Mouse (Mus musculus) bone marrow, adult 2 months (tissue): ENCODE measurements around the gene Nsun7. TPM values are rescaled to one million over a fixed set of nuclear protein-coding genes. Genes with fewer than 3 reads are reported as not detected.

Experiments
- H3K27ac ChIP-seq: fragments of 200-500 bp; 2 replicates; pipeline ENCODE4 v1.5.1; 2012; ENCODE audit warnings: low read depth, mild to moderate bottlenecking, control low read depth, inconsistent platforms, low read length; ENCODE audit not compliant: control insufficient read depth, poor library complexity, insufficient read depth
- H3K4me1 ChIP-seq: fragments of 200-500 bp; 2 replicates; pipeline ENCODE4 v1.6.1; 2011; ENCODE audit warnings: low read length; ENCODE audit not compliant: control insufficient read depth, insufficient read depth
- H3K4me3 ChIP-seq: fragments of 200-500 bp; replicated peaks from 2 replicates; pipeline ENCODE3; 2011; ENCODE audit warnings: mild to moderate bottlenecking, low read depth, low read length, control low read depth; ENCODE audit not compliant: control insufficient read depth
- CTCF ChIP-seq: fragments of 200-500 bp; IDR thresholded peaks from 2 replicates; pipeline ENCODE4 v1.5.1; 2011; ENCODE audit warnings: low read length, control low read depth; ENCODE audit not compliant: control insufficient read depth, insufficient read depth
- POLR2A ChIP-seq: fragments of 200-500 bp; IDR thresholded peaks from 2 replicates; pipeline ENCODE4 v1.6.1; 2011; ENCODE audit warnings: low read depth, mild to moderate bottlenecking, control low read depth, low read length, borderline replicate concordance; ENCODE audit not compliant: control insufficient read depth
- WGBS: fragments of 180-500 bp; shearing (Covaris S2); methylation state at CpG from one replicate; pipeline ENCODE4 v1.1.7; 2018; 5-methylcytosine and 5-hydroxymethylcytosine counted together
- polyA plus RNA-seq: library from polyadenylated mRNA; stranded (reverse); fragments of >200 nt; gene quantifications from 2 replicates; pipeline ENCODE4 v1.2.4, GENCODE M21; 2011; ENCODE audit warnings: low replicate concordance; ENCODE audit not compliant: missing spikeins, insufficient read depth, insufficient read length

The Nsun7 gene
- polyA plus RNA-seq, 1 experiment: 0.82 TPM

DNA sequence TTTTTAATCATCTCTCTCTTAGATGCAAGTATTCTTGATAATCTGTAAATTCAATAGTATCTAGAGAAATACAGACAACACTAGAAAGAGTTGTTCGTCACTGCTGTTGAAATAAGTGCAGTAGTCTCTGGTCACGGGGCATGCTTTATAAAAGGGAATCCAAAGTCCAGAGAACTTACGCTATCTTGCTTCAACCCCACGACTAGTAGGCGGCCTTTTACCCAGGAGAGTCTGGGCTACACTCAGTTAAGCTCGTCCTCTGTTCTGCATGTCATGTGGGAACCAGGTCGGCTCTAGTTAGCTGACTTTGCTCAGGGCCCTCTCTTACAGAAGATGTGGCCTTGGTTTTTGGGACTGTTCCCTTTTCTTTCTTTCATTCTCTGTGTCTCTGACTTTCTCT lies 69.1 kb downstream of the Nsun7 start:
- TF ChIP-seq CTCF: no peak
- TF ChIP-seq POLR2A: no peak
- H3K4me1 ChIP-seq: no peaks in the 10 kb centered on the region
- H3K4me3 ChIP-seq: no peak overlapping the region
- no peak overlapping the region for H3K27ac ChIP-seq
- 75% methylated on average over 7 of the region's 7 CpGs for WGBS

DNA sequence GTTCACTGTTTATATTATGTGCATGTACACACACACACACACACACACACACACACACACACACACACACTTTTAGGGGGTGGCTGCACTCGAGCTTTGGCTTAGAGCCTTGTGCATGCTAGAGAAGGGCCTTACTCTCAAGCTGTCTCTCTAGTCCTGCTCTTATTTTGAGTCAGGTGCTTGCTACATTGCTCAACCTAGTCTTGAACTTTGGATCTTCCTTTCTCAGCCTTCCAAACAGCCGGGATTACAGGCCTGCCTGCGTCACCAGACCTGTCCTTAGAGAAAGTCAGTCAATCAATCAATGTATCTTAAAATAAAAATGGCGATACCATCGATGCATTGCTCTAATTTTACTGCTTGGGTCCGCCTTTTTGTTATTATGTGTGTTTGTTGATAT lies 71.1 kb downstream of the Nsun7 start:
- no peak for TF ChIP-seq POLR2A
- TF ChIP-seq CTCF: no peak
- Histone ChIP-seq H3K4me1 (no peaks in the 10 kb centered on the region), H3K4me3 (no peak overlapping the region), H3K27ac (no peak overlapping the region)
- WGBS: 76% methylated on average over 6 of the region's 6 CpGs

DNA sequence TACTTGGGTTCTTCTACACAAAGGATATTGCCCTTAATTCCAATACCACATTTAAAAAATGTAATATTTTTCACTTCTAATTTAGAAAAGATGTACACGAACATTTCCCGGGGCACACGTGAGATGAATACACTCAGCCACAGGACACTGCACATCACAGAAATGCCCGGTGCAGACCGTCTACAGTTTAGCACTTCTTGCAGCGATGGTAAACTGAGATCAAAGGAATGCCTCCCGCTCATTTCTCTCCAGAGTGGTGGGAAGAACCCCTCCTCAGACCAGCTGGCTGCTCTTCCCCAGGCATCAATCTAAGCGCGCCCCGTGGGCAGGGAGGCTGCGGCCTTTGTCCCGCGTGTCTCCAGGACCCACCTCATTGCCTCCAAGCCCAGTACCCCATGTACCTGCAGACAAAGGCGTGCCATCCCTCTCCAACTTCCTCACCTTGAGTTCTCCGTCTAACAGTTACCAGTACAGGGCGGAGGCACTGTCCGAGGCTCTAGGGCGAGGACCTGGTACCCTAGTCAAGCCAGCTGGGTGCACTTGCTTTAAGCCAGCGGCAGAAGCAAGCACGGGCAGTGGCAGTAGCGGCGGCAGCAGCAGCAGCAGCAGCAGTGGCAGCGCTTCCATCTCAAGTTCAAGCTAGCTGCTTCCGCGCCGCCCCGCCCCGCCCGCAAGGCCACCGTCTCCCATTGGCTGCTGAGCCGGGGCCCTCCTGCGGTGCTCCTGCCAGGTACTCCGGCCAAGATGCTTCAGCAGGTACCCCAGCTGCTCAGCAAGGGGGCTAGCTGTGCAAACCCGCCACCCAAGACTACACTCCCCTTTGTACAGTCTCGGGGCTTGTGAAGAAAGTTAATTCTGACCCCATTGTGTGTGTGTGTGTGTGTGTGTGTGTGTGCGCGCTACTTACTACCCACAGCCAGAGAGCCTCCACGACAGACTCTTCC lies 77.6 kb downstream of the Nsun7 start:
- no peak overlapping the region for H3K4me3 ChIP-seq
- TF ChIP-seq CTCF (no peak), POLR2A (peak; percentile 27; the same call in 1 of the 2 replicates)
- 8% methylated on average over 38 of the region's 38 CpGs for WGBS
- H3K27ac ChIP-seq: no peak overlapping the region
- H3K4me1 ChIP-seq: no peaks in the 10 kb centered on the region; the same call in none of the 2 replicates

DNA sequence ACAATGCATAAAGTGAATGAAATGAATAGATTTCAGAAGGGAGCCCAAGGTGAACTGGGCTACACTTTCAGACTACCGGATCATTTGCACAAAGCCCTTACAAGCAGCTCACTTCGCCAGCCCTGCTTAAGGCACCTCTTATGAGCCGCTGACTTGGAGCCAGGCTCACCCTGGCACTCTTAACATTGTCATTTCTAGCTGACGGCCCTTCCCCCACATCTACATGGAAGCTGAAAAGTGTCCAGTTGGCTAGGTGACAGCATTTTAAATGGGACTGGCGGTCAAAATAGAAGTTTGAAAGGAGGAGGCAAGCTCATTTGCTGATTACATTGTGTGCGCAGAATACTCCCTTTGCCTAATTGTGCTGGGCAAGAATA lies 78.3 kb downstream of the Nsun7 start:
- H3K4me3 ChIP-seq: no peak overlapping the region
- WGBS: 18% methylated on average over 6 of the region's 6 CpGs
- no peak for TF ChIP-seq CTCF
- TF ChIP-seq POLR2A: no peak

DNA sequence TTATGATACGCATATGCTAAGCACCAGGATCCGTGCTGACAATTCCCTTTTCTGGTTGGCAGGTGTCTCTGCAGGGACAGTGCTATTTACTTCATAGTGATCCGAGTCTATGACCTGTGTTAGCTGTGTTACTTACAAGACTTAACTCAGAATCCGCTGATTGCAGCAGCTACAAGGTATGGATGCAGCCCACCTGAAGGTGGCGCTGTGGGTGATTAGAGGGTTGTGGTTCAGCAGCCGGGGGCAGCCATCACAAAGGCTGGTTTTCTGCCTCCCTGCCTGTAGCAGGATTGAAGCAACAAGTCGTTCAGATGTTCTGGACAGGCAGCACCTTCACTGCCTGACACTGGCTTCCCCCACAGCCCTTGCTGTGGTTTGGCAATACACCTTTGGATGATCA lies 78.9 kb downstream of the Nsun7 start:
- 35% methylated on average over 7 of the region's 7 CpGs for WGBS
- no peak overlapping the region for H3K27ac ChIP-seq
- H3K4me1 ChIP-seq: no peaks in the 10 kb centered on the region; the same call in none of the 2 replicates
- H3K4me3 ChIP-seq: no peak overlapping the region
- TF ChIP-seq CTCF (peak; percentile 23; the same call in 1 of the 2 replicates), POLR2A (no peak)

More for the DNA sequence above, 78.3 kb downstream of the Nsun7 start:
- Histone ChIP-seq H3K4me1 (no peaks in the 10 kb centered on the region; the same call in none of the 2 replicates), H3K27ac (no peak overlapping the region)

GRCm38 (mm10) chr5:66340356-66341102 lies 80.8 kb downstream of the Nsun7 start:
- no peak overlapping the region for H3K27ac ChIP-seq
- WGBS: 81% methylated on average over 17 of the region's 17 CpGs
- H3K4me1 ChIP-seq: no peaks in the 10 kb centered on the region; the same call in none of the 2 replicates
- H3K4me3 ChIP-seq: no peak overlapping the region
- TF ChIP-seq CTCF (no peak), POLR2A (no peak)

DNA sequence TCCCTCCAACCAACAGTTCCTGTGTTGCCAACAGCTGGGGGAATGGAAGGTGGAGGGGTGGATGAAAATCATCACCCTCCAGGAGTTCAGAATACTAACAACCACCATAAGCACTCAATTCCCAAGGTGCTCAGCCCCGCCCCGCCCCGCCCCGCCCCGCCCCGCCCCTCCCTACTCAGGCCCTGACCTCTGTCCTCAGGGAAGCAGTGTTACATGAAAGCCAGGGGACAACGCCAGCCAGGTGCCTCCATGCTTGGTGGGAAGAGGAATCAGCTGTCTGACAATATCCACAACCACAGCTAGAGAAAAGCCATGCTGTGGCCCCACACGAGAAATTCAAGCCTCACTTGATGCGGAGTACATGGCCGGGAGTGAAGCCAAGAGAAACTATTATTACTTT lies 82.2 kb downstream of the Nsun7 start:
- Histone ChIP-seq H3K27ac (no peak overlapping the region), H3K4me1 (no peaks in the 10 kb centered on the region; the same call in none of the 2 replicates), H3K4me3 (no peak overlapping the region)
- 81% methylated on average over 10 of the region's 10 CpGs for WGBS
- no peak for TF ChIP-seq CTCF
- no peak for TF ChIP-seq POLR2A

- H3K27ac ChIP-seq: no peak overlapping the region
- H3K4me3 ChIP-seq: no peak overlapping the region
- 77% methylated on average over 9 of the region's 9 CpGs for WGBS
- TF ChIP-seq CTCF (no peak), POLR2A (no peak)
- H3K4me1 ChIP-seq: no peaks in the 10 kb centered on the region; the same call in none of the 2 replicates
These were observed 82.6 kb downstream of the Nsun7 start for GRCm38 (mm10) chr5:66342285-66342684.
